8 mouse cellular contexts compared by ENCODE assay signal in genomic region chr19:61265349-61266245, GRCm38 (mm10). TPM values are rescaled to one million over a fixed set of nuclear protein-coding genes. Genes with fewer than 3 reads are reported as not detected.
DNase-seq lines count a peak whose midpoint lies in the region; ATAC-seq lines count a peak whose summit lies in the region.

No protein-coding gene starts in this region.

- intact Hi-C loops in left cerebral cortex, postnatal 10 days (cut with DNase I): loop anchor here (5.0 kb wide), 1 partner anchor 383 kb away; no protein-coding TSS in a partner anchor

- no peak for DNase-seq in cerebellum, adult 8-10 months
- DNase-seq in cerebellum, adult 18-20 months: peak; percentile 24 to 41
- peak; percentile 34 to 60 for DNase-seq in frontal cortex, postnatal 14 days (ENCODE audit: low spot score in 2 of 2)
- DNase-seq in left cerebral cortex, postnatal 10 days (ENCODE audit: extremely low spot score in 1 of 2, low spot score in 2 of 2): peak; percentile 77
- peak; percentile 81 for DNase-seq in mesoderm, embryonic 11.5 days (ENCODE audit: low read depth, low spot score)
- DNase-seq in right cerebral cortex, postnatal 4 days: peak; percentile 69

- ATAC-seq in cerebellum, adult (ENCODE audit: insufficient number of reproducible peaks, low FRiP score, low TSS enrichment): 0 out of 2 replicates have a peak, but pooled peaks have one; percentile 34
- ATAC-seq in inflammation-experienced regulatory T-cells, adult 6 months: peak; percentile 44

RNA-seq across cellular contexts. Expression of gene Gm21060, which starts 31.3 kb away (rescaled TPM):
- not detected for polyA plus RNA-seq in inflammation-experienced regulatory T-cells, adult 6 months (2017; shearing (Covaris generic))
- total RNA-seq in left cerebral cortex, postnatal 10 days (2021): not detected

RNA-seq across cellular contexts. Expression of gene Csf2ra, which starts 37.4 kb away (rescaled TPM):
- polyA plus RNA-seq in inflammation-experienced regulatory T-cells, adult 6 months (2017; shearing (Covaris generic)): 1 to 10 TPM; 1.1 to 1.4 (median 1.2) TPM
- 10 to 100 TPM; 36.2 to 42.3 TPM for total RNA-seq in left cerebral cortex, postnatal 10 days (2021)
